Mouse (Mus musculus) mouse embryonic stem cell (cell line): ENCODE measurements around the gene Gm20388.
"Not testable (repeated sequence)": the region's sequence is repeated elsewhere in the genome, so short reads cannot be mapped to it uniquely, and the experiment has no call there.

Experiments used
- in situ Hi-C, 2 experiments: fragments of 300-500 bp; cut with MboI; formaldehyde crosslinking; loops; 1 replicate in 1 of 2; 3 replicates in 1 of 2; pipeline ENCODE4 v1.14.3; 2019 to 2020; ENCODE audit warnings: low sequenced_read_pairs in 2 of 2, low pct_unique_long_range_greater_than_20kb in 1 of 2, mixed read lengths in 1 of 2; ENCODE audit not compliant: unreplicated experiment in 1 of 2

Gene Gm20388

DNA sequence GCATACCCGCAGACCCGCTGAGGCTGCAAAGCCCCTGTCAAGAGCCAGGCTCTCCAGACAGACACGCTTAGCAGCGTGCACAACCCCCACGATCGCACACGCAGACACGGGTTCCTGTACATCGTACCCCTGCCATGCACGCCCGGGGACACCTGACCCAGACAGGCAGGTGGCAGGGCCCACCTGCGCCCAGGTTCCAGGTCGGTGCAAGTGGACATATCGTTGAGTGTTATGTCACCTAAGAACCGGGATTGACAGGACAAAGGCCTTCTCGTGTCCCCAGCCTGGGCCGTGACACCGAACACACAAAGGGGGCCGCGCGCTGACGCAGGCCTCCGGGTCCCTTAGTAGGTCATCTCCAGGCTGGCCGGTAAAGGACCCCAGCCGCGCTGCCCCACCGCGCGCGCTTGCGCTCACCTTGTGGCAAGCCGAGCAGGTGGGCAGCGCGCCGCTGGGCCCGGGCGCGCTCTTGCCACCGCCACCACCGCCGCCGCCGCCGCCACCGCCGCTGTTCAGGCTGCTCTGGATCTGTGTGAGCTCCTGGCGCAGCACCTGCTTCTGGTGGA is 1740.8 kb downstream of the Gm20388 start:
- in situ Hi-C loops, result no loop called here

DNA sequence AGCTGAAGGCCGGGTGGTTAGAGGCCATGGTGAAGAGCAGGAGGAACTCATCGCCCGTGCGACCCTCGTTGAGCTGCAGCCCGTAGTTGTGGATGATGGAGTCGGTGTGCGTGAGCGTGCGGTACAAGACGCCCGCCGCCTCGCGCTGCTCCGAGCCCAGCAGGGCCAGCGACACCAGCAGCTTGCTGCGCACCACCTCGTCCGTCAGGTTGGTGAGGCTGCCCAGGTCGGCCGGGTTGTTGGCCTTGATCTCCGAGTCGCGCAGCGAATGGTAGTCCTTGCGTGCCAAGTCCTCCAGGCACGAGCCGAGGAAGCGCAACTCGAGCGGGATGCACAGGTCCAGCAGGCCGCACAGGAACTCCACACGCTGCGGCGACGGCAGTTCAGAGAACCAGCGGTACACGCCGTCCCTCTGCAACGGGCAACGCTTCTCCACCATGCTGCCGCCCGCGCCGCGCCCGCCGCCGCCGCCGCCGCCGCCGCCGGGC is 1741.3 kb downstream of the Gm20388 start:
- in situ Hi-C loops, result no loop called here

DNA sequence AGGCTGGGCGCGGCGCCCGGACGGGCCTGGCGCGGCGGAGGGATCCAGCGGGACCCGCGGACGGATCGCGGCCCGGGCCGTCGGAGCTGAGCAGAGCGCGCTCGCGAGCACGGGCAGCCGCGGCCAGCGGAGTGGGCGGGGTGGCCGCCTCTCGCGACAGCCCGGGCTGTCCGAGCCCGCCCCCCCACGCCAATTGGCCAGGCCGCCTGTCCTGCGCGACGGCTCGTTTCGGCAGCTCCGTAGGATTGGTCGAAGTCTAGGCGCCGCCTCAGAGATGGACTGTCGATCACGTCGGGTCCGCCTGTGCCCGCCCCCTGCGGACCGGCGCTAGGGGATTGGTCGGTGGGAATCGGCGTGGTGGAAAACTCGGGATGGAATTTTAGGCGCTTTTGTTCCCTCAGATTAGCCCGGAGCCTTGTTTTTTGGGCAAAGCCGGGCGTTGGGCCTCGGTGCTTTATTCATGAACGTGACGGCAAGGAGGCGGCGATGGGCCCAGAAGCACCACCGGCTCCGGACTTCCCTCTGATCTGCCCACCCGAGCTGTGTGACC is 1742.2 kb downstream of the Gm20388 start, which contains the start of gene Zcchc14:
Gene Zcchc14, minus strand, starts transcription at position 128 of the 550 bp plus-strand sequence.
- in situ Hi-C loops, result no loop called here

DNA sequence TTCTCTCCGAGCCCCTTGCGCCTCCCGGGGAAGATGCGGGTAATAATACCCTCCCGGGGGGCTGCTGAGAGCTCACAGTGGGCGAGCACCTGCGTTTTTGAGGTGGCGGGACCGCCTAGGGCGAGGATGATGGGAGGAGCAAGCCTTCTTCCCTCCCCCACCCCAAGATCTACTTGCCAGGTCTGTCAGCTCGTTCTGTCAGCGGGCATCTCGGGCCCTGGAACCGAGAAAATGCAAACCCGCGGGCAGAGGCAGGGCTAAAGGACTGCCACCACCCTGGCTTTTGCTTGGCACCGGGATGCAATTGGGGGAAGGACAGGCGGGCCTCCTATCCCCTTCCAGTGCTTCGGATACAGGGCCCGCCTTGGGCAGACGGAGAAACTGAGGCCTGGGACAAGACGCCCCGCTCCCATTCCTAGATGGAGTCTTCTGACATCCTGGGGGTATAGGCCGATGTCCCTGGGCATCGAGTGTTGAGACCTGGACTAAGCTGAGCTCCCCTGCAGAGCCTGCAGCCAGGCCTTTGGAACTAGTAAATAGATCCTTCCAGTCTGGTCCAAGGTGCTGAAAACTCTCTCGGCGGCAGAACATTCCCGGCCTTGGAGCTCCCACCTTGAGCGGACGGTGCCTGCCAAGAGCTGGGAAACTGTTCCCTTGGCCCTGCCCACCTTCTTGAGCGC is 1742.8 kb downstream of the Gm20388 start:
- in situ Hi-C loops, result no loop called here

DNA sequence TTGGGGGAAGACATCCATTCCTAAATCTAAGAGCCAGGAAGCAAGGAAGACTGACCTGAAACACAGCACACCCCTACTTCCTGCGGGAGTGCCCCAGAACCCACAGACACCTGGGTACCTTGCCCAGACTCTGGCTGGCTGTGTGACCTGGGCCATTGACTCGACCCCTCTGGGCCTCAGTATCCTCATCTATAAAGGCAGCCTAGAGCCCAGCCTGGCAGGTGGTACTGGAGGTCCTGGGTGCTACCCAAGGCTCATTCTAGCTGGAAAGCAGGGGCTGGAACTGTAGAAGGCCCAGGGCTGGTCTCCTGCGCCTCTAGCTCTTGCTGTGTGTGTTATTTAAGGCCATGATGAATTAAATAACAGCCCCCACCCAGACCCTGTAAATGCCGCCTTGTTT is 1743.5 kb downstream of the Gm20388 start:
- in situ Hi-C loops, result no loop called here

DNA sequence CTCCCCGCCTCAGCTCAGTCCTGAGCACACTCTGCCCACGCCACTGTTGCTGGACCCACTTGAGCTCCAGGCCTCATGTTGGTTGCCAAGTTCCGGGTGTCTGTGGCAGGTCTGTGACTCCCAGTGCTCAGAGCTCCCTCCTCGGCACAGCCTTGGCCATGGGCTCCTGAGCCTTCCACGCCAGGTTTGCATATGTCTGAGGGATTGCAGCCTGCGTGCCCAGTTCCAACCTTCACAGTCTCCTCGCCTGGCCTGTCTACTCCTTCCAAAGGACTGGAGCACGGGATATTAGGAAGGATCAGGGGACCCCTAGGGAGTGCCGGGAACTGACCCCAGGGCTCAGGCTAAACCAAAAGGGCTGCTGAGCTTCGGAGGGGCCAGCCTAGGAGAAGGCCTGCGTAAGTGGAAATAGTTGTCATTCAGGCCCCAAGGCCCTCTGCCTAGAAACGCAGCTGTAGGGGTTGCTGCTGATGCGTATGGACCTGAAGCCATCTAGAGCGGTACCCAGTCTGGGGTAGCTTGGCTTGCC is 1744.4 kb downstream of the Gm20388 start:
- in situ Hi-C loops, result no loop called here

DNA sequence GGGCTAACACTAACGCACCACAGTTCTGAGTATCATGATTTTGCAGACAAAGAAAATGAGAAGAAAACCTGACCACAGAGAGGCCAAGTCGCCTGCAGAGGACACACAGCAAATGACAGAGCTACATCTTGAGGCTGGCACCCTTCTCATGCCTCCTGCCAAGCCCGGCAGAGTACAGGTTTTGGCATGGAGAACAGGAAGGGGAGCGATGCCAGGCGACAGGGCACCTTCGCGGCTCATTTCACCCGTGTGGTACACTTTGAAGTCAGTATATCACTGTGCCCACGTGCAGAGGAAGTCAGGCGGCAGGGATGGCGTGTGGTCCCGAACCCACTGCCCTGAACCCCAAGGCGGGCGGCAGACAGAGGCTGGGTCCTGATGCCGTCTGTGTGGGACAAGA is 1750.0 kb downstream of the Gm20388 start:
- in situ Hi-C loops, result no loop called here

DNA sequence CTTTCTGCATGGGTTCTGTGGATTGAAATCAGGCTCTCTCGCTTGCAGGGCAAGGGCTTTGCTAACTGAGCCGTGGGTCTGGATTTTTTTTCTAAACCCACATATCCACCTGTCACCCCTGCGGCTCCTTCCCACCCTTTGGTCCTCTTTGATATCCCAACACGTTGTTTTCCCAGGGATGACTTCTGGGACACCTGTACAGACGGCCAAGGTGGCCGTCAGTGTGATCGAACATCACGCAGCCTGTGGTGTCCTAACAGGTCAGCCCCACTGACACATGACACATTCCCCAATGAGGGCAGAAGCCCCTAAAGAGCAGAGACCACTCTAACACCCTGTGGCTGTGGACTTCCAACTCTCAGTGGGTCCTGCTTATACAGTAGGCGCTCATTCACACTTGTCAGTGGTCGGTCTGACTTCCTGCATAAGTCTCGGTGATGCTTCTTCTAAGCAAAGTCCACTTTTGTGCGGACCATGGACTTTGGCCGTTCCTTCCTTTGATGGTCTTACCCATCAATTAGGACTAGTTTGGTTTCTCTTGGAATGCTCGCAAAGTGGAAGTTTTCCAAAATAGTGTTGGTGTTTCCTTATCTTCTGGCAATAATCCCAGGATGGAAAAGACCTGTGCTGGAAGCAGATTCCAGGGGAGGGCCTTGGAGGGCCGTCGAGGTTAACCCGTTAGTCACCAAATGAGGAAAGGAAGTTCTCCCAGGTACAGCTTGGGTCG is 1751.2 kb downstream of the Gm20388 start:
- in situ Hi-C loops, result no loop called here

DNA sequence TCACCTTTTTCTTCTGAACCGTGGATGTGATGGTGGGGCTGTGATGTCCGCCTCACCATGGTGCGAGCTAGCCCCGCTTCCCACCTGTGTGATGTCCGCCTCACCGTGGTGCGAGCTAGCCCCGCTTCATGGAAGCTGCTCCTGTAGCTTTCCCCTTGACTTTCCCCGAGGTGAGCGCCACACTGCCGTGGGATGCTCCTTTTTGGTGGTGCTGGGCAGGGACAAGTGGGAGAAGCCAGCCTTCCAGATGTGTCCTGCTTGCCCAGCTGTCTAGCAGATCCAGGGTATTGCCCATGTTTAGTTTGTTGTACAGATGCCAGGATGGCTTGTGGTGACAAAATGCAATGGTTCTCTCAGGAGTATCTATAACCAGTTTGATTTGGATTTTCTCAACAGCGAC is 1752.5 kb downstream of the Gm20388 start:
- in situ Hi-C loops, result no loop called here

DNA sequence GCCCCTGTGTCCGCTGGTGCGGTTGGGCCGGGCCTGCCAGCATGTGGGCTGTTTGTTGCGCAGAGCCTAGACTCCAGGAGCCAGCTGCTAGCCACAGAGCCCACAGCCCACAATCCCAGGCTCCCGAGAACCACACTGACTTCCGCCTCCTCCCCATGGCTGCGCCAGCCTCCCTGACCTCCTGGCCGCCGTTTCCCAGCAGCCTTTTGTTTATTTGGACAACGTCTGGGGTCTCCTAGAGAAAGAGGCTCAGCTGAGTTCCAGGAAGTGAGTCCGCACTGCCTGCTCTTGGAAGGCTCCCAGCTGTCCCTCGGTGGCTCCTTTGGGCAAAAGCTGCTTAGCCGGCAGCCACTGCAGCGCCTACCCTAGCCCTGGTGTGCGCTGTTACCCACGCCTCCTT is 1754.7 kb downstream of the Gm20388 start:
- in situ Hi-C loops, result no loop called here

DNA sequence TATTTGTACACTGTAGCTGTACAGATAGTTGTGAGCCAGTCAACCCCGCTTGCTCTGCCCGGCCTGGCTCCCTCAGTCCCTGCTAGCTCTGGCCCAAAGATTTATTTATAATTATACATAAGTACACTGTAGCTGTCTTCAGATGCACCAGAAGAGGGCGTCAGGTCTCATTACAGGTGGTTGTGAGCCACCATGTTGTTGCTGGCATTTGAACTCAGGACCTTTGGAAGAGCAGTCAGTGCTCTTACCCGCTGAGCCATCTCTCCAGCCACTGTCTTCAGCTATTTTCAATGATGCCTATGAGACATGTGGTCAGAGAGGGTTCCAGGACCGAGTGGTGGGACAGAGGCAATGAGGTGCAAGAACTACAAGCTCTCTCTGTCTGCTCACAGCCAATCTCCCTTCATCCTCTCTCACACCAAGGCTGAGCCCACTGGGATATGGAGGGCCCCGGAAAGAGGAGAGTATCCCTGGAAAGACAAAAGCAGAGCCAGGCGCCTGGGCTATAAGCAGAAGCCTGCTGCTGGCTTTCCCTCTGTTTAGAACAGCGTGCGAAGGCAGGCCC is 1757.4 kb downstream of the Gm20388 start:
- in situ Hi-C loops, result not testable (repeated sequence)

DNA sequence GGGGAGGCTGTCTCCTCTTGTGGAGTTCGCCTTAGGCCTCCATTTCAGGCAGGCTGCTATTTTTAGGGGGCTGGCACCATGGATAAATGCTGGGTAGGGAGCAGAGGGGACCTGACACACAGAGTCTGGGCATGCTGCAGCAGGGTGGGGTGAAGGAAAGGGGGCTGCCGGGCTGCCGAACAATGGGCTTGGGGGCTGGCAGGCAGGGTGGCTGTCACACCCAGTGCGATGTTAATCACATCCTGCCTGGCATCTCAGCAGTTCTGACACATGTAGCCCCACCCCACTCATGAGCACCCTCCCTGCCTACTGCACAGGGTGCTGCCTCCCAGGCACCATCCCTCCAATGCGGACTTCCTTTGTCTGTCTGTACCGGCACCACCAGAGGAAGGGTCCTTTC is 1757.9 kb downstream of the Gm20388 start:
- in situ Hi-C loops, result no loop called here

DNA sequence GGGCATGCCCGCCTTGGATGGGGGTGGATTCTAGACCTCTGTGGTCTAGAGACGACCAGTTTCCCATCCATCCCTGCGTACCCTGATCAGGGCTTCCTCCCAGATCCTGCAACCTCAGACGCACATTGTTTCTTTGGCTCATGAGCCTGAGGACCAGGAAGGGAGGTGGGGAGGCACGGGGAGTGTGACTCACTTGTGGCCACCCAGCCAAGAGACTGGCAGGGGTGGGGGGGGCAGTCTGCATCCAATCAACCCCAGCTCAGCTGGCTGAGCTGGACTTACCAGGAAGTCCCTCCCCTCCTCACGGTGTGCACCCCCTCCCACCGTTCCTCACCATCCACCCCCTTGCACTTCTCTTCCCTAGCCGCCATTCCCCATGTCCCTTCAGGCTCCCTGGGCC is 1758.6 kb downstream of the Gm20388 start:
- in situ Hi-C loops, result no loop called here

DNA sequence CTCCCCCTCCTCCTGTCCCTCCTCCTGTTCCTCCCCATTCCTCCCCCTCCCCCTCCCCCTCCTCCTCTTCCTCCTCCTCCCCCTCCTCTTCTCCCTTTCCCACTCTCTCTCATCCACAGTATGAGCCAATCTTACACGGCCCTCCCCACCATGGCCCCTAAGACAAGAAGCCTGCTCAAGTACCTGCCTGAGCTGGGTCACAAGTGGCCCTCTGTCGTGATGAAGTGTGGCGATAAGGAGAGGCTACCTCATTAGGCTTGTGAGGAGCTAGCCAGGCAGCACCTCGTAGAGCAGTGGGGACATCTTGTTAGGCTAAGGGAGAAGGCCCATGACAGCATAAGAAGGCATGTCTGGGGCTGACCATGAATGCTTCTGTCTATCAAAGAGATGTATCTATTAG is 1762.5 kb downstream of the Gm20388 start:
- in situ Hi-C loops, result no loop called here

DNA sequence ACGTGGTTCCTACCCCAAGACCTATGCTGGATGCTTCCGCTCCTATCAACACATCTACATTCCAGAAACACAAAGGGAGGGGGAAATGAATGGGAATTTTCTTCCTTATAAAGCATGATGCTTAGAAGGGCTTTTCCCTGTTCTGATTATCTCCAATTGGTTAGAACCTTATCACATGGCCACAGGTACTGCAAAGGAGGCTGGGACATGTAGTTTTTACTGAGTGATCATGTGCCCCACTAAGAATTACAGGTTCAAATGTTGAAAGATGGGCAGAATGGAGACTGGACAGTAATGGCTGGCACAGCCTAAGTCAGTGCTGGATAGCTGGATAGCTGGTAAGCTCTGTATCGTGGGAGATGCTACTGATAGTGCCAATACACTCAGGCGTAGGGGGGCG is 1763.3 kb downstream of the Gm20388 start:
- in situ Hi-C loops, result no loop called here

DNA sequence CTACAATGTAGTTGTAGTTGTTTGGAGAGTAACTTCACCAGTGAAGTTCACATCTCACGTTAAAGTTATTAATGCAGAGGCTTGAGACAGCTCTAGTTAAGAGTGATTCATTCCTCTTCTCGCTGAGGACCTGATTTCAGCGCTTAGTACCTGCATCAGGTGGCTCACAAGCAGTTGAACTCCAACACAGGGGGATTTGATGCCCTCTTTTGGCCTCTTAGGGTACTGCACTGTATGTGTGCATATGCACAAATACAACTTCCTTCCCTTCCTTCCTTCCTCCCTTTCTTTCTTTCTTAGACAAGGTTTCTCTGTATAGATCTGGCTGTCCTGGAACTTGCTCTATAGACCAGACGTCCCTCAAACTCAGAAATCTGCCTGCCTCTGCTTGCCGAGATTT is 1763.9 kb downstream of the Gm20388 start:
- in situ Hi-C loops, result no loop called here

DNA sequence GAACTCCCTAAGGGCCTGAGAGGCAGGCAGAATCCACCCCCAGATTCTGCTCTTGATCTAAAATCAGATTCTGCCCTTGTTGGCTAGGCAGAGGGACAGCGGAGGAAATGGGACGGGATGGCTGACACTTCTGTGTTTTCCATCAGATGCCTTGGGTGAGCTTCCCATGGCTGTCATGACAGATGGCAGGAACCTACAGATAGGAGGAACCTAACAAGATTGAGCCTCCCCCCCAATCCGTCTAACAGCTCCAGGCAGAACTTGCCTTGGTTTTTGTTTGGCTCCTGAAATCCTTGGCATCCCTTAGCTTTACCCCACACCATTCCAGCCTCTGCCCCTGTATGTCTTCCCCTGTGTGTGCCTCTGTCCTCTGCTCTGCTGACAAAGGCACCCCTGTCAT is 1764.5 kb downstream of the Gm20388 start:
- in situ Hi-C loops, result no loop called here

DNA sequence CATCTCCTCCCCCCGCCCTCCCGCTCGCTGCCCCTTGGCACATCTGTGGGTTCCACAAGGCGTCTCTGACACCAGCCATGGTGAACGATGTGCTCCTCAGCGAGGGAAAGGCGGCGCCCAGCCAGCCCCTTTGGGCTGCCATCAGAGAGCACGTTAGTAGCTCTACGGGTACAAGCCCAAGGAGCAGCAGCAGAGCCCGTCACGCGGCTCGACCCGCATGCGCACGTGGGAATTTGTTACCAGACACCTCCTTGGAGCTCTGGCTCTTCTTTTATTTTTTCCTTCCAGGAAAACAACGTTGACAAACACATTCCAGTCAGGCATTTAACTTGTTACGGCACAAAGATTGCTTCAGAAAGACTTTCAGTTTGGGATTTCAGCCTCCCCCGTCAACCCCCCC is 1765.1 kb downstream of the Gm20388 start:
- in situ Hi-C loops, result no loop called here

DNA sequence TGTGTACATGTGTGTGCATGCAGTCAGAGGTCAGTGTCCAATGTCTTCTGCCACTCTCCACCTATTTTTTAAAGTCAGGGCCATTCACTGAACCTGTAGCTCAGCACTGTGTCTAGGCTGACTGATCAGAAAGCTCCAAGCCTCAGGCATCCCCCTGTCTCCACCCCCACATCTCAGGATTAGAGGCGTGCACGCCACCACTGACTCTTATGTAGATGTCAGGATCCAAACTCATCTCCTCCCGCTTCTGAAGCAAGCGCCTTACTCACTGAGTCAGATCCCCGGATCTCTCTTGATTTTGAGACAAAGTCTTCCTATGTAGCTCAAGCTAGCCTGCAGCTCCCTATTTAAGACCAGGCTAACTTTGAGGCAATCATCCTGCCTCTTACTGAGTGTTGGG is 1768.1 kb downstream of the Gm20388 start:
- in situ Hi-C loops, result no loop called here
